Mouse (Mus musculus) limb, embryonic 13.5 days (tissue): ENCODE results near the gene Pde4a. TPM values are rescaled to one million over a fixed set of nuclear protein-coding genes. Genes with fewer than 3 reads are reported as not detected.

ENCODE experiments used
- ATAC-seq: fragments of 200-750 bp; cut with Nextera tagmentation; 2 replicates; pipeline ENCODE4 v1.8.0; 2017; ENCODE audit warnings: low read depth, moderate number of reproducible peaks, moderate TSS enrichment; ENCODE audit not compliant: low FRiP score
- H3K27ac ChIP-seq: fragments of 300-500 bp; sonication (generic); 2 replicates; pipeline ENCODE4 v1.5.1; 2015; ENCODE audit warnings: inconsistent platforms, mild to moderate bottlenecking, moderate library complexity
- H3K27me3 ChIP-seq: fragments of 300-500 bp; sonication (generic); 2 replicates; pipeline ENCODE4 v1.6.1; 2015; ENCODE audit warnings: mild to moderate bottlenecking, inconsistent platforms
- H3K36me3 ChIP-seq: fragments of 300-500 bp; sonication (generic); 2 replicates; pipeline ENCODE4 v1.6.1; 2015; ENCODE audit warnings: inconsistent platforms, mild to moderate bottlenecking, moderate library complexity
- H3K4me1 ChIP-seq: fragments of 300-500 bp; sonication (generic); 2 replicates; pipeline ENCODE4 v1.6.1; 2015; ENCODE audit warnings: inconsistent platforms
- H3K4me2 ChIP-seq: fragments of 300-500 bp; sonication (generic); replicated peaks from 2 replicates; pipeline ENCODE4 v1.6.1; 2015; ENCODE audit warnings: inconsistent platforms, mild to moderate bottlenecking, moderate library complexity
- H3K4me3 ChIP-seq: fragments of 300-500 bp; sonication (generic); 2 replicates; pipeline ENCODE4 v1.5.1; 2015; ENCODE audit warnings: moderate library complexity, mild to moderate bottlenecking, inconsistent platforms
- H3K9ac ChIP-seq: fragments of 300-500 bp; sonication (generic); 2 replicates; pipeline ENCODE4 v1.6.1; 2015; ENCODE audit warnings: mild to moderate bottlenecking, inconsistent platforms
- H3K9me3 ChIP-seq: fragments of 300-500 bp; sonication (generic); 2 replicates; pipeline ENCODE4 v1.6.1; 2016; ENCODE audit warnings: inconsistent platforms
- WGBS: fragments of 180-500 bp; shearing (Covaris S2); methylation state at CpG from one replicate; pipeline ENCODE4 v1.1.7; 2015; 5-methylcytosine and 5-hydroxymethylcytosine counted together
- polyA plus RNA-seq: library from polyadenylated mRNA; unstranded; fragments of >200 nt; fragmentation: Nextera tagmentation; extraction: Ambion mirVana; gene quantifications from 2 replicates; pipeline ENCODE4 v1.2.1, GENCODE M21; 2015

Pde4a gene
- polyA plus RNA-seq, 1 experiment from 2014 or later = 6.1 TPM

- H3K9ac ChIP-seq = peak overlapping the region; percentile 59
- H3K27me3 ChIP-seq = no peaks in the 10 kb centered on the region
- H3K9me3 ChIP-seq = no peaks in the 10 kb centered on the region; the same call in 1 of the 2 replicates
- peak overlapping the region; percentile 44 for H3K4me3 ChIP-seq
- H3K4me1 ChIP-seq = peaks cover 41% of the 10 kb centered on the region
- WGBS = 4% methylated on average over 11 of the region's 11 CpGs
- H3K27ac ChIP-seq = peak overlapping the region; percentile 48; the same call in 1 of the 2 replicates
- peak overlapping the region; percentile 81 for H3K4me2 ChIP-seq
- no peak for ATAC-seq
- H3K36me3 ChIP-seq = no peaks in the 10 kb centered on the region
Observed at GRCm38 (mm10) chr9:21152715-21153114, 12.8 kb upstream of the Pde4a start.

GRCm38 (mm10) chr9:21153331-21153730, 12.2 kb upstream of the Pde4a start:
- ATAC-seq = no peak
- Histone ChIP-seq H3K27me3 (no peaks in the 10 kb centered on the region), H3K9ac (peak overlapping the region; percentile 59), H3K4me3 (peak overlapping the region; percentile 44), H3K27ac (peak overlapping the region; percentile 48; the same call in 1 of the 2 replicates), H3K4me2 (peak overlapping the region; percentile 81), H3K36me3 (no peaks in the 10 kb centered on the region), H3K9me3 (peaks cover 6% of the 10 kb centered on the region), H3K4me1 (peaks cover 35% of the 10 kb centered on the region)
- WGBS = 4% methylated on average over 12 of the region's 12 CpGs

GRCm38 (mm10) chr9:21153833-21154232, 11.7 kb upstream of the Pde4a start:
- no peaks in the 10 kb centered on the region for H3K27me3 ChIP-seq
- peak overlapping the region; percentile 81 for H3K4me2 ChIP-seq
- peaks cover 8% of the 10 kb centered on the region for H3K9me3 ChIP-seq
- H3K9ac ChIP-seq = peak overlapping the region; percentile 59
- no peaks in the 10 kb centered on the region for H3K36me3 ChIP-seq
- peaks cover 30% of the 10 kb centered on the region for H3K4me1 ChIP-seq
- 10% methylated on average over 5 of the region's 5 CpGs for WGBS
- ATAC-seq = no peak
- peak overlapping the region; percentile 44 for H3K4me3 ChIP-seq
- peak overlapping the region; percentile 48; the same call in 1 of the 2 replicates for H3K27ac ChIP-seq

GRCm38 (mm10) chr9:21154787-21155186, 10.7 kb upstream of the Pde4a start:
- Histone ChIP-seq H3K27me3 (no peaks in the 10 kb centered on the region), H3K9ac (no peak overlapping the region), H3K4me3 (no peak overlapping the region), H3K9me3 (peaks cover 8% of the 10 kb centered on the region), H3K27ac (no peak overlapping the region), H3K4me2 (no peak overlapping the region), H3K4me1 (peaks cover 26% of the 10 kb centered on the region), H3K36me3 (no peaks in the 10 kb centered on the region)
- ATAC-seq = no peak
- 86% methylated on average over 3 of the region's 3 CpGs for WGBS

GRCm38 (mm10) chr9:21161209-21161909, 4.2 kb upstream of the Pde4a start:
- Histone ChIP-seq H3K9ac (peak overlapping the region; percentile 77), H3K4me3 (peak overlapping the region; percentile 57), H3K4me1 (peaks cover 31% of the 10 kb centered on the region), H3K4me2 (peak overlapping the region; percentile 76), H3K27me3 (peaks cover 60% of the 10 kb centered on the region), H3K9me3 (peaks cover 8% of the 10 kb centered on the region), H3K36me3 (no peaks in the 10 kb centered on the region), H3K27ac (no peak overlapping the region)
- 1% methylated on average over 51 of the region's 52 CpGs for WGBS
- ATAC-seq = peak; percentile 72

GRCm38 (mm10) chr9:21163086-21164050, 2.1 kb upstream of the Pde4a start:
- Histone ChIP-seq H3K27ac (no peak overlapping the region), H3K9me3 (peaks cover 3% of the 10 kb centered on the region; the same call in 1 of the 2 replicates), H3K36me3 (no peaks in the 10 kb centered on the region), H3K9ac (no peak overlapping the region), H3K4me1 (peaks cover 48% of the 10 kb centered on the region), H3K4me2 (peak overlapping the region; percentile 92), H3K4me3 (0 out of 2 replicates have a peak overlapping the region, but pooled peaks have one; percentile 57), H3K27me3 (peaks cover 72% of the 10 kb centered on the region)
- ATAC-seq = no peak
- WGBS = 31% methylated on average over 11 of the region's 11 CpGs

- Histone ChIP-seq H3K27me3 (peaks cover 72% of the 10 kb centered on the region), H3K27ac (no peak overlapping the region), H3K4me2 (peak overlapping the region; percentile 92), H3K36me3 (no peaks in the 10 kb centered on the region), H3K4me3 (peak overlapping the region; percentile 57), H3K9me3 (no peaks in the 10 kb centered on the region), H3K4me1 (peaks cover 55% of the 10 kb centered on the region), H3K9ac (peak overlapping the region; percentile 36; the same call in 1 of the 2 replicates)
- WGBS = under 1% methylated on average over 26 of the region's 26 CpGs
- ATAC-seq = no peak
Observed at GRCm38 (mm10) chr9:21164072-21164471, 1.4 kb upstream of the Pde4a start.

GRCm38 (mm10) chr9:21165952-21166451, 488 bp downstream of the Pde4a start:
- peaks cover 64% of the 10 kb centered on the region for H3K27me3 ChIP-seq
- no peak overlapping the region for H3K27ac ChIP-seq
- no peaks in the 10 kb centered on the region for H3K9me3 ChIP-seq
- peaks cover 55% of the 10 kb centered on the region for H3K4me1 ChIP-seq
- WGBS = under 1% methylated on average over 45 of the region's 47 CpGs
- peak overlapping the region; percentile 57 for H3K4me3 ChIP-seq
- H3K4me2 ChIP-seq = peak overlapping the region; percentile 92
- no peaks in the 10 kb centered on the region for H3K36me3 ChIP-seq
- no peak for ATAC-seq
- peak overlapping the region; percentile 62 for H3K9ac ChIP-seq

GRCm38 (mm10) chr9:21166516-21166915, 1.0 kb downstream of the Pde4a start:
- no peak for ATAC-seq
- Histone ChIP-seq H3K4me2 (peak overlapping the region; percentile 92), H3K36me3 (no peaks in the 10 kb centered on the region), H3K27me3 (peaks cover 60% of the 10 kb centered on the region), H3K4me3 (peak overlapping the region; percentile 57), H3K4me1 (peaks cover 51% of the 10 kb centered on the region), H3K27ac (no peak overlapping the region), H3K9ac (no peak overlapping the region), H3K9me3 (no peaks in the 10 kb centered on the region)
- WGBS = 36% methylated on average over 3 of the region's 3 CpGs

- no peaks in the 10 kb centered on the region for H3K36me3 ChIP-seq
- 0 out of 2 replicates have a peak overlapping the region, but pooled peaks have one; percentile 5 for H3K9ac ChIP-seq
- H3K27ac ChIP-seq = peak overlapping the region; percentile 40; the same call in 1 of the 2 replicates
- H3K4me1 ChIP-seq = peaks cover 49% of the 10 kb centered on the region
- peaks cover 51% of the 10 kb centered on the region for H3K27me3 ChIP-seq
- 46% methylated on average over 10 of the region's 10 CpGs for WGBS
- H3K9me3 ChIP-seq = no peaks in the 10 kb centered on the region
- H3K4me2 ChIP-seq = peak overlapping the region; percentile 51
- peak overlapping the region; percentile 18 for H3K4me3 ChIP-seq
- no peak for ATAC-seq
Observed at GRCm38 (mm10) chr9:21167140-21168097, 1.9 kb downstream of the Pde4a start.
